Mouse (Mus musculus) Patski (cell line): ENCODE data around the gene Hook2. TPM values are rescaled to one million over a fixed set of nuclear protein-coding genes. Genes with fewer than 3 reads are reported as not detected.

ENCODE experiments used
- ATAC-seq: fragments of 100-300 bp; one replicate; pipeline ENCODE4 v1.8.0; 2021
- CTCF ChIA-PET: fragments of 350-600 bp; sonication (Branson Sonifier 250); formaldehyde crosslinking; loops from one replicate; lab custom pipeline; 2022; ENCODE audit warnings: inconsistent platforms; lab: Charles Lee
- POLR2A ChIA-PET: fragments of 350-600 bp; sonication (Branson Sonifier 250); formaldehyde crosslinking; loops from one replicate; lab custom pipeline; 2022; ENCODE audit warnings: antibody characterized with exemption, inconsistent platforms; lab: Charles Lee
- DNase-seq: peaks from one replicate; pipeline ENCODE4 v3.0.0-alpha.2; 2011; ENCODE audit warnings: low read depth, low spot score
- H3K27me3 ChIP-seq: fragments of 371-371 bp; one replicate; pipeline ENCODE4 v1.5.1; 2021
- CTCF ChIP-seq: fragments of 100-300 bp; IDR thresholded peaks from one replicate; pipeline ENCODE4 v1.5.1; 2021
- in situ Hi-C: fragments of 300-500 bp; cut with MboI; formaldehyde crosslinking; loops from 3 replicates; pipeline ENCODE4 v1.11.1; 2018; ENCODE audit warnings: low pct_unique_long_range_greater_than_20kb, mixed read lengths
- polyA plus RNA-seq: library from polyadenylated mRNA; unstranded; gene quantifications from one replicate; pipeline ENCODE4 v1.2.3, GENCODE M21; 2021

Hook2 gene
- polyA plus RNA-seq, 1 experiment from 2014 or later: 33.0 TPM

GRCm38 (mm10) chr8:84970135-84970790 lies 20.1 kb upstream of the Hook2 start:
- in situ Hi-C loops: no loop called here
- ChIA-PET CTCF (interaction anchor here (13.4 kb wide), 1 partner anchor 20 kb away, joined by 351 read pairs; the partner anchor contains the start of gene Hook2), POLR2A (interaction anchor here (1.5 to 2.7 kb wide), 5 partner anchors 10 to 20 kb away, joined by 5 to 15 read pairs (median 6); partner anchors contain the start of gene Hook2)

GRCm38 (mm10) chr8:84970913-84971312 lies 19.5 kb upstream of the Hook2 start:
- CTCF ChIA-PET: interaction anchor here (5.2 to 13.4 kb wide), 2 partner anchors 20 to 26 kb away, joined by 44 to 351 read pairs; partner anchors contain the start of gene Hook2
- in situ Hi-C loops: no loop called here
- ATAC-seq (no peak), DNase-seq (no peak)
- TF ChIP-seq CTCF: no peak
- POLR2A ChIA-PET: interaction anchor here (1.5 to 2.0 kb wide), 3 partner anchors 11 to 19 kb away, joined by 5 to 6 read pairs (median 6); partner anchors contain the start of gene Hook2
- no peaks in the 10 kb centered on the region for H3K27me3 ChIP-seq

More at GRCm38 (mm10) chr8:84970135-84970790, 20.1 kb upstream of the Hook2 start:
- TF ChIP-seq CTCF: no peak
- H3K27me3 ChIP-seq: no peaks in the 10 kb centered on the region
- ATAC-seq (no peak), DNase-seq (no peak)

- ChIA-PET CTCF (interaction anchor here (1.4 to 13.4 kb wide), 4 partner anchors 16 to 160 kb away, joined by 3 to 351 read pairs (median 26); partner anchors contain the start of gene Hook2), POLR2A (interaction anchor here (9.8 kb wide), 1 partner anchor 15 kb away, joined by 225 read pairs; the partner anchor contains the start of gene Hook2)
- in situ Hi-C loops: no loop called here
- DNase-seq (no peak), ATAC-seq (no peak)
- no peaks in the 10 kb centered on the region for H3K27me3 ChIP-seq
- no peak for TF ChIP-seq CTCF
Observed at GRCm38 (mm10) chr8:84973079-84973478, 17.3 kb upstream of the Hook2 start.

GRCm38 (mm10) chr8:84973803-84974542 lies 16.4 kb upstream of the Hook2 start:
- in situ Hi-C loops: no loop called here
- no peak for DNase-seq
- ATAC-seq: no peak
- ChIA-PET CTCF (interaction anchor here (0.9 to 13.4 kb wide), 13 partner anchors 8 to 161 kb away, joined by 3 to 351 read pairs (median 8); partner anchors contain the start of gene Hook2), POLR2A (interaction anchor here (1.1 to 9.8 kb wide), 5 partner anchors 14 to 55 kb away, joined by 3 to 225 read pairs (median 5); partner anchors contain the start of gene Hook2)
- no peak for TF ChIP-seq CTCF
- H3K27me3 ChIP-seq: no peaks in the 10 kb centered on the region

GRCm38 (mm10) chr8:84974543-84975142 lies 15.8 kb upstream of the Hook2 start:
- no peaks in the 10 kb centered on the region for H3K27me3 ChIP-seq
- TF ChIP-seq CTCF: no peak
- DNase-seq: no peak
- CTCF ChIA-PET: interaction anchor here (0.9 to 13.4 kb wide), 12 partner anchors 9 to 69 kb away, joined by 3 to 351 read pairs (median 8); partner anchors contain the start of gene Hook2
- ATAC-seq: no peak
- POLR2A ChIA-PET: interaction anchor here (1.1 to 9.8 kb wide), 7 partner anchors 8 to 312 kb away, joined by 3 to 225 read pairs (median 5); partner anchors contain the start of genes Hook2 and Ier2
- in situ Hi-C loops: no loop called here

- DNase-seq: no peak
- POLR2A ChIA-PET: interaction anchor here (0.6 to 9.8 kb wide), 10 partner anchors 9 to 313 kb away, joined by 3 to 225 read pairs (median 6); partner anchors contain the start of genes Gm5741, Hook2, Ier2 and Trir
- no peak for TF ChIP-seq CTCF
- CTCF ChIA-PET: interaction anchor here (1.0 to 13.4 kb wide), 10 partner anchors 9 to 70 kb away, joined by 3 to 351 read pairs (median 8); partner anchors contain the start of gene Hook2
- H3K27me3 ChIP-seq: no peaks in the 10 kb centered on the region
- in situ Hi-C loops: no loop called here
- ATAC-seq: no peak
Observed at GRCm38 (mm10) chr8:84975434-84975833, 15.0 kb upstream of the Hook2 start.

GRCm38 (mm10) chr8:84976031-84976762 lies 14.2 kb upstream of the Hook2 start:
- in situ Hi-C loops: no loop called here
- no peaks in the 10 kb centered on the region for H3K27me3 ChIP-seq
- DNase-seq (no peak), ATAC-seq (peak; percentile 24)
- no peak for TF ChIP-seq CTCF
- POLR2A ChIA-PET: interaction anchor here (0.9 to 9.8 kb wide), 7 partner anchors 9 to 50 kb away, joined by 3 to 225 read pairs (median 7); partner anchors contain the start of genes Hook2 and Trir
- CTCF ChIA-PET: interaction anchor here (1.8 to 13.4 kb wide), 5 partner anchors 8 to 62 kb away, joined by 8 to 351 read pairs (median 24); partner anchors contain the start of gene Hook2

- DNase-seq (no peak), ATAC-seq (no peak)
Observed at GRCm38 (mm10) chr8:84976763-84977434, 13.5 kb upstream of the Hook2 start.

More at GRCm38 (mm10) chr8:84976763-84977434, 13.5 kb upstream of the Hook2 start:
- ChIA-PET CTCF (interaction anchor here (3.0 to 13.4 kb wide), 2 partner anchors 8 to 14 kb away, joined by 24 to 351 read pairs; partner anchors contain the start of gene Hook2), POLR2A (interaction anchor here (0.9 to 9.8 kb wide), 5 partner anchors 8 to 50 kb away, joined by 3 to 225 read pairs (median 7); partner anchors contain the start of genes Gm49661, Hook2, Prdx2 and Rnaseh2a)
- no peak for TF ChIP-seq CTCF
- in situ Hi-C loops: no loop called here
- no peaks in the 10 kb centered on the region for H3K27me3 ChIP-seq
